Mouse (Mus musculus) embryo, embryonic 9.5 days (tissue): ENCODE measurements around the gene Plcl1.
"Not testable (repeated sequence)": the region's sequence is repeated elsewhere in the genome, so short reads cannot be mapped to it uniquely, and the experiment has no call there.

Experiments
- DNase-seq: peaks from one replicate; pipeline ENCODE4 v3.0.0-alpha.2; 2017; ENCODE audit errors: extremely low spot score

Plcl1 gene

DNA sequence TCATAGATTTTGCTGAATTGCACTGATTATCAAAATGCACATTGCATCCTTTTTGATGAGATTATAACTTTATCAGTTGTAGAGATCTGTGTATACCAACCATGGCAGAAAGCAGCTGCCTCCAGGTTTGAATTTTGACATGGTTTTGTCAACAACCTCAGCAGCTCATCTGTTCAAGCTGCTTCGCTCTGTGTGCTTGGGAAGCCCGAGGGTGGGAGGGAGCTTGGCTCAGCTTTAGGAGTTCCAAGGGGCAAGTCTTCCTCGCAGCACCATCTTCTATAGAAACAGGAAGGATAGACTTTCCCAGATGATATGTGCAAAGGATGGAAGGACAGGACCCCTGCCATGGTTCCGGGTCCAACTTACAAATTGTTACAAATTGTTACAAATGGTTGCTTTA, 32.9 kb downstream of the Plcl1 start:
- DNase-seq: no peak

DNA sequence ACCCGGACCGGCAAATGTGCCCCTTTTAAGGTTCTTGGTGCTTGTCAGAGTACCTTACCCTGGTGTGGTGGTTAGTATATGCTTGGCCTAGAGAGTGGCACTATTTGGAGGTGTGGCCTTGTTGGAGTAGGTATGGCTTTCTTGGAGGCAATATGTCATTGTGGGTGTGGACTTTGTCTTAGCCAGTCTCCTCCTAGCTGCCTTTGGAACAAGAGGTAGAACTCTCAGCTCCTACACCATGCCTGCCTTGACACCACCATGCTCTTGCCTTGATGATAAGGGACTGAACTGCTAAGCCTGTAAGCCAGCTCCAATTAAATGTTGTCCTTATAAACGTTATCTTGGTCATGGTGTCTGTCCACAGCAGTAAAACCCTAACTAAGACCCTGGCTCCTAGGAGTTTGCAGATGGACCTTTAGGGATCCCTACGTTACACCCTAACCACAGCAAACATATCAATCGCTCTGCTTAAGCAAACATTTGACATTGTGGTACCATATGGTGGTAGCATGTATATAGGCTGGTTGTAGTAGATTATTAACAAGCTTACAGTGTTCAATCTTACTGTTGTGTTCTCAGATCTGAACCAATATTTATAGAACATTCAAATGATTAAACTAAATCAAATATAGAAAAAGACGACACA, 39.4 kb downstream of the Plcl1 start:
- no peak for DNase-seq

DNA sequence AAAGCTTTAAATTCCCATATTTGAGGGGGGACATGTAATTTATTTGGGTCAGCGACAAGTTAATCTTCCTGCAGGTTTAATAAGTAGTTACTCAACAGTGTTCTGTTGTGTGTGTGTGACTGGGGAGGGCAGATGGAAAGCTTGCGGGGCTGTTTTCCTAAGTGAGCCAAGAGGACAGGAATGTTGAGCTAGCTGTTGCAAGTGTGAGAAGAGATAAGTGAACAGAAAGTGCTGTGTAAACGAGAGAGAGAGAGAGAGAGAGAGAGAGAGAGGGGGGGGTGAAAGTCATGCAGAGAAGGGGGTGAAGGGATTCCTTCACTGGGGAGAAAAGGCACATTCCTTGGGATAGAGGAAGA, 39.9 kb downstream of the Plcl1 start:
- no peak for DNase-seq

DNA sequence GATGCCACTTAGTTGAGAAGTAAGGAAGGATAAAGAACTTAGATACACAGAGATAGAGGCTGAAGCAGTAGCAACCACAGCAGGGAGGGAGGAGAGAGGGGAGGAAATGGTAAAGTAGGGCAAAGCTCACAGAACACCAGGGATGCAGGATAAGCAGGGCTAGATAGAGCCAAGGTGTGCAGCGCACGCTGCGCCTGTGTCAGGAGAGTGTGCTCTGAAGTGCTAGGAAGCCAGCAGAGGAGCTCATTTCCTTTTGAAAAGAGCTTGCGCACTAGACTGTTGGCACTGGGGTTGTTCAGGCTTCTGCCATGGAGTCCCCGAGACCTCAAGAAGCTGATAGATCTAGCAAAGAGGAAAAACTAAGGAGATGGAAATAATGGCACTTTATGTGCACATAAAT, 40.6 kb downstream of the Plcl1 start:
- DNase-seq: no peak

DNA sequence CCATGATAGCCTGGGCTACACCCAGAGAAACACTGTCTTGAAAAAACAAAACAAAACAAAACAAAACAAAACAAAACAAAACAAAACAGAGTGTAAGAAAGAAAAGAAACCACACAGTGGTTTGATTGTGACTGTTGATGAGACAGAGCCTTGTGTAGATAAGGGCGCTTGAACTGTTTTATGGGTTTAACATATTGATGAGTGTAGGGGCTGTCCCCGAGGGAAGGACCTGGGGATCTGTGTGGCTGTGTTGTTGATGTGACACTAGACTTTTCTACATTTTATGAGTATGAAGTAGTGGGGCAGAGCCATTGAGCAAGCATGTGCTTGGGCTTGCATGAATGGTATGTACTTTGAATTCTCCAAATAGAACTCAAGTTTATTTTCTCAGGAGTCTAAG, 41.2 kb downstream of the Plcl1 start:
- DNase-seq: no peak

DNA sequence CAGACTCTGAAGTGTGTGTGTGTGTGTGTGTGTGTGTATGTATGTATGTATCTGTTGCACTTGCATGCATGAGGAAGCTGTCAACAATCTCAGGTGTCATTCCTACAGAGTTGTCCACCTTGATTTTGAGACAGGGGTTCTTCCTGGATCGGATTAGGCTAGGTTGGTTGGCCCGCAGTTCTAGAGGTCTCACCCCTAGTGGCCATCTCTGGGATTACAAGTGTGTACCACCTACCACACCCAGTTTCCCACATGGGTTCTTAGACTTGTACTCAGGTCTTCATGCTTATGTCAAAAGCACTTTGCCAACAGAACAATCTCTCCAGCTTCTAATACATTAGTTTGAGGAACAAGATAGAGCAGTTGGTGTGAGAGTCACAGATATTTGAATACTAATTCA, 41.9 kb downstream of the Plcl1 start:
- DNase-seq: no peak

DNA sequence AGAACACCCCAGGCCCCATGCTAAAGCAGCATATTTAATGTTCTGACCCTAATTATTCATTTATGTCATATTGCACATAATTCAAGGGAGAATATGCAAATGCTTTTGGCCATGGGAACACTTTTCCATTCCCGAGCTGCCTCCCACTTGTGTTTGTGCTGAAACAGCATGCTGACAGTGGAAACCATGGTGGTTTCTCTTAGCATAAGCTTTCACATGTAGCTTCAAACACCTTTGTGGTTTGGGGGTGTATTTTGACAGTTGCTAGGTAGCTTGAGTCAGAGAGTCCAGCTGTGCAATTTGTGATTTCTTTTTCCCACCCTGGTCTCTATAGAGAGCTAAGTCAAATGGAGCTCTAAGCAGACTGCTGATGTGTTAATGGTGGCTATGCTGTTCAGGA, 42.4 kb downstream of the Plcl1 start:
- no peak for DNase-seq

DNA sequence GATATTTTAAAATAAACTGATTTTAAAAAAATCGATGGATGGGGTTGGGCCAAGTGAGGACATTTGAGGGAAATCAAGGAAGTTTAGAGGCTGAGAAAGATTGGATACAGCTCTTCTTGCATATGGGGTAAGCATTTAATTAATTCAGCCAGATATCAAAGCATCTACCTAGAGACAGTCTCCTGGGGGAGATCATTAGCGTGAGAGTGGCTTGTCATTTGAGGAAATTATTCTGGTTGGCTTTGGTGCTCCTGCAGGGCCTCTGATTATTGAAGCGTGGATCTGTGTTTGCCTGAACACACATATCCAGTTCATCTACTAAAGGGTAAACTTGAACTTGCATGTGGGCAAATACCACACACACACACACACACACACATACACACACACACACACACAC, 44.1 kb downstream of the Plcl1 start:
- no peak for DNase-seq

DNA sequence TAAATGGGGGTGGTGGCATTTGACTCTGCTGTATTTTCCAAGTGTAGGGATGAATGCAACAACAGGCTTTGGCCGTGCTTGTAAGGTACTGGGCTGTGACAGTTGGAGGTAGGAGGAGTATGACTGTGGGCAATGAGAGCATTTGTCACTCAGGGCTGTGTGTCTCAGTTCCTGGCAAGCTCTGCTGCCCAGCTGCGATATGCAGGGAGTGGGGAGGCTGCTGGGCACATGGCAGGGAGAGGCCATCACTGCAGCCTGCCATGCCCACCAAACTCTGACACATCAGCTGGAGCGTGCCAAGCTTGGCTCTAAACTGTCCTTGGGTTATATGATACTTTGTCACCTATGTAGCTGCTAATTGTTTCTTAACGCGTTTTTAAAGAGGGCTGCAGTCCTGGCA, 48.4 kb downstream of the Plcl1 start:
- DNase-seq: no peak

DNA sequence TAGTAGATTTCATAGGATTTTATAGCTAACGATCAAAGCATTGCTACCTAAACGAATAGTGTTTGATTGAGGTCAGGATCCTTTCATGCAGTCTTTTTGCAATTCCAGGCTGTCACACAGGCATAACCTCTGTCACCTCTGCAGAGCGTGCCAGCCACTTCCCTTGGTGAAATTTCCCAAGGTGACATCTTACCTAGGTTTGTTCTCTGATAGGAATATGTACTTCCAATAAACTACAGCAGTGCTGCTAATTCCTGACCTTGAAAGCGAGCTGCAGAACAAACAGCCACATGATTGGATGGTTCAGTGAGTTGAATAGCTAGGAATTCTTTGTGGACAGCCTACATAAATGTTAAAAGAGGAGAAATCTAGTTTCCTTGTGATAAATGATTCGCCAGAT, 56.6 kb downstream of the Plcl1 start:
- no peak for DNase-seq

DNA sequence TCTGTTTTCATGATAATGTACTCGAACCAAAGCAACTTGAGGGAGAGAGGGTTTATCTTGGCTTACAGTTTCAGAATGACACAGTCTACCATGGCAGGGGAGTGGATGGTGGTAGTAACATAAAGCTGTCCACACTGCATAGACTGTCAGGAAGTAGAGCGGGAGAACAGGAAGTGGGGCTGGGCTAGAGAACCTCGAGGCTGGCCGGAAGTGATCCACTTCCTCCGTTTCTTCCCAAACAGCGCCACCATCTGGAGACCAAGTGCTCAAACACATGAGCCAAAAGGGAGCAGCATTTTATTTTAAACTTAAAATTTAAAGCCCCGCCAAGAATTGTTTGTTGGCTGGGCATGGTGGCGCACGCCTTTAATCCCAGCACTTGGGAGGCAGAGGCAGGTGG, 68.0 kb downstream of the Plcl1 start:
- no peak for DNase-seq

DNA sequence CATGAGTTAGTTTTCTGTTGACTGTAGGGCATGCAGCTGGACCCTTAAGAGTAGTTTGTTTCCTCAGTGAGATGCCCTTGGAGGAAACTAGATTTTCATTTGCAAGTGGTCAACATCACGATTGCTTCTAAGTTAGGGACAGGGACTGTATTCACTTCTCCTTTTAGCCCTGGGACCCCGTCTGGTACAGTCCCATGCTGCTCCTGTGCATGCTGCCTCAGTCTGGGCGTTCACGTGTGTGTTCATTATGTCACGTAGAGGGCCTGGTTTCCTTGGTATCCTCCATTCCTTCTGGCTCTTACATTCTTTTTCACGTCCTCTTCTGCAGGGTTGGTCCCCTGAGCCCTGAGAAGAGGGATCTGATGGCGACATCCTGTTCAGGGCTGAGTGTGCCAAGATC, 69.3 kb downstream of the Plcl1 start:
- no peak for DNase-seq

DNA sequence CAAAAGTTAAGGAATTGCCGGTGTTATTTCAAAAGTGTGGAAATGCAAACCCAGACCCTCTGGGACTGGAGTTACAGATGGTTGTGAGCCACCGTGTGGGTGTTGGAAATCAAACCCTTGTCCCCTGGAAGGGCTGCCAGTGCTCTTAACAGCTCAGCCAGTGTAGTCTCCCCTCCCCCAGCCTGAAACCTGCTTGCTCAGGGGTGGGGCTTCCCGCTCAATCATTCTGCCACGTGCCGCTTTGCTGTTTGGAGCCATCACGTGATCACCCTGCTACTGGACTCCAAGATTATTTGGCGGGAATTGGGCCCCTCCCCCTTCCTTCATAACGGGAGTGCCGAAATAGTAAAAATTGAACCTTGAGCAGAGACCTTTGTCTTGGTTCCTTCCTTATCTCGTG, 81.7 kb downstream of the Plcl1 start:
- not testable (repeated sequence) for DNase-seq

DNA sequence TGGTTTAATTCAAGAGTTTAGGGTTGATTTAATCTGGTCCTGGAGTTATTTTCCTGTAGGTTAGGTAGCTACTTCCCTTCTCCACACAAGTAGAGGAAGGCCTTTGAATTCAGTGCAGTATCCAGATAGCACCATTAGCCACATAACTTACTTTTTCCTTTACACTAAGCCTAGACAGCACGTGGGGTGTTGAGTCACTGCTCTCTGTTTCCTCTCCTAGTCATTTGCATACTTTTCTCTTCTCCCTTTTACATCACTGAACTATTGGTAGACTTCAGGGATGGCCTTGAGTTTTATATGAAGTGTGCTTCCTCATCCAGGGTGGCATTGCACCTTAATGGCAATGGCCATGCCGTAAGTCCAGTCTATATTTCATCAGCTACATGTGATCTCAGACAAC, 82.5 kb downstream of the Plcl1 start:
- no peak for DNase-seq

DNA sequence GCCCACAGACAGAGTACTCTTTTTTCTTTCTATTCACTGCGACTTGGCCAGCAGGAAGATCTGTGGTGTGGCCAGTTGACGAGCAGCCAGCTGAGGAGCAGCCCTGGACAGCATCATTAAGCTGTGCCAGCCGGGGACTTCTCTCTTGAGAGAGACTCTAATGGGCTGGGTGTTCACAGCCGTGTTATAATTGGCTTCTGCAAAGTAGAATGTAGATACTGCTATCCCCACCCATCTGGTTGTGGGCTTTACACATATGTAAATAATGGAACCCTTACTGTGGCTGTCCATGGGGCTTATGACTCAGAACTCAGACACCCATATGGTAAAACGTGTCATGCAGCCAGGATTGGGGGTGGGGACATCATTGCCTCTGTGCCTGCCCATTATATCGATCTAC, 83.6 kb downstream of the Plcl1 start:
- DNase-seq: no peak

DNA sequence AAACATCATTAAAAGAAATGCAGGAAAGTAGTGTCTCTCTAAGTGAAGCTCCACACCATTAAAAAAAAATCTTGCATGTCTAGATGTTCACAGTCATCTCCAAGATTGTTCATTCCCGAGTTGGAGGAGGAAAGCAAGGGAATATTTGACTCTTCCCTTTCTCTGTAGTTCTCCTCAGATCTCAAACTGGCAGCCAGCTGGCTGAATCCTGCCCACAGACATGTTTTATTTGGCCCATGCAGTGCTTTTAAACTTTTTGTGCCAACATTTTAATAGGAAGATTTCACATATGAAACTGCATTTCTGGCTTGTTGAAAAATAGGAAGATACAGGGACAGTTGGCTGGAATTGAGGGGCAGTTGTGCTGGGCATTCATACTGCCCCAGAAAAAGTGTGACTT, 94.2 kb downstream of the Plcl1 start:
- no peak for DNase-seq

DNA sequence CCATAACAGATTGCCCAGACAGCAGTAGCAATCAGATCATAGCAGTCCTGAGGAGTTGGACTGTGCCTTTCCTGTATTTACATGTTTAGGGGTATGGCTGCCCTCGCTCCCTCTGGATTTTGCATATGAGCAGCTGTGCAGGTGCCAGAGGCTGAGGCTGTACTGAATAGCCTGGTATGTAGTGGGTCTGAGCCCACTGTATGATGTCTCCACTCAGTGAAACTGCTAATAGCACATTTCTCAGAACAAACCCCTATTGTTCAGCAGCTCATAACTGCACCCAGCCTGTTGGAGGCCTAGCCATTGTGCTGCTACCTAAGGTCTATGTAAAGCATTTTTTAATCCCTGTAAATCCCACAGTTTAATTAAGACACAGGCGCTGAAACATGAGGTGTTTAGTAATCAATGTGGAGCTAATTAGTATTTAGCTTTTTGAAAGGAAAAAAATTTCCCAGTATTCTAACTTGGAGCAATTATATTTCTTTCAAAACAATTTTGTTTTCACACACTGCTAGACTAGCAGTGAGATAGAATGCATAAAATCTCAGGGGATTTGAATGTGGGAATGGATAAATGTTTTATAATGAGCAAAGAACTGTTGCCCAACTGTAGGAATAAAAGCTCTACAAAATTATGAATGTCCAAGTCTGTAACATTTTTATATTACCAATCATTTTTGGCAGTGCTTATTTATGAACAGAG, 95.4 kb downstream of the Plcl1 start:
- DNase-seq: no peak

DNA sequence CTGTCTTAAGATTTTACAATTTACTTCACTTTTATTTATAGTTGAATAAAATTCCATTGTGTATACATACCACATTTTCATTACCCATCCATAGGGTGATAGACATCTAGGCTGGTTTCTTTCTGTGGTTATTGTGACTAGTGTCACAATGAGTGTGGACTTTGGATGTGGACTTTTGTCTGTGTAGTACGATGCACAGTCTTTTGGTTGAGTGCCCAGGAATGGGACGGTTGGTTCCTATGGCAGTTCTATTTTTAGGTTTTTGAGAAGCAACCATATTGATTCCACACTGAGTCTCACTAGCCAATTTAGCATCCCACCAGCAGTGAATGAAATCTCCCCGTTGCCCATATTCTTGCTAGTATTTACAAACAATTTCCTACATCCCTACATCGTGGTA, 100.1 kb downstream of the Plcl1 start:
- no peak for DNase-seq

DNA sequence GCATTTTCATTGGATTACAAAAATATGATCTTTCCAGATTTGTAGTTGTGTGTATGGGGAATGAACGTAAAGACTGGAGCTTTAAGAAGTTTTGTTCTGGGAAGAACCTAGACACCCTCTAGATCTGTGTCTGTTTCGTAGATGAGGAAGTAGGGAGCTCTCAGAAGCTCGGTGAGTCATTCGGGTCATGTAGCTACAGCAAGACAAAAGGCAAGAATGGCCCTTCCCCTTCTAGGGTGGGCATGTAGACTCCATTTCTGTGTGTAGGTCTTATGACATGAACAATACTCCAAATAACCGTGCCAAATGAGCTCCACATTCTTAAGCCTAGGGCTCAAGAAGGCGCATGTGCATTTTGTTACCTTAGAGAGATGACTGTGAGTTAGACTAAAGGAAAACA, 101.3 kb downstream of the Plcl1 start:
- DNase-seq: no peak

DNA sequence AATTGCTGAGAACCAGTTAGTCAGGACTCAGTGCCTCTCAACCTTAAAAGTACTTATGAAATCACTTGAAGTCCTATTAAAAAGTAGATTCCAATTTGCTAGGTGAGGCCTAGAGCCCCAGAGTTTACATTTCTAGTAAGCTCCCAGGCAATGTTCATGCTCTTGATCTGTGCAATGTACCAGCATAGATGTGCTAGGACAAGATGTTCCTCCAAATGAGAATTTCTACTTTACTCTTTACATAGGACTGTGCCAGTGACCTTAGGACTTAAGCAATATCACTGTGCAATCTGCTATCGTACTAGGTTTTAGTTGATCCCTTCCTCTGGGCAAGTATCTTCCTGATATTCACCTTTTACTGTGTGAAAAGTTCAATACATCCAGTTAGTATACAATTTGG, 103.9 kb downstream of the Plcl1 start:
- no peak for DNase-seq

DNA sequence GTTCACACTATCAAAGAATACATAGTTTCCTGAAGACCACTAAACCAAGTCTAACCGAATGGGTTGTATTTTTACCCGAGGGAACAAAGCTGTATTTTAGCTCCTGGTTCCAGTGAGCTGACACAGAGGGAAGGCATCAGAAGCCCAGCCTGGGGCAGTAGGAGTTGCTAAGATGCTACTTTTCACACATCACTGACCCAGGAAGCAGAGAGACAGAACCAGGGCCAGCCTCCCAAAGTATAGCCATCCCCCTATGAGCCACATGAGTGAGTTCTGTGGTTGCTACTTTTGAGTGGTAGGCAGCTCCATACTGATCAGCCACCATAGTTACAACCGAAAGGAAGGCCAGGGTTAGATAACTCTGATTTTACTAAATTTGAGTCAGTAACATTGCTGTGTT, 106.4 kb downstream of the Plcl1 start:
- DNase-seq: no peak

DNA sequence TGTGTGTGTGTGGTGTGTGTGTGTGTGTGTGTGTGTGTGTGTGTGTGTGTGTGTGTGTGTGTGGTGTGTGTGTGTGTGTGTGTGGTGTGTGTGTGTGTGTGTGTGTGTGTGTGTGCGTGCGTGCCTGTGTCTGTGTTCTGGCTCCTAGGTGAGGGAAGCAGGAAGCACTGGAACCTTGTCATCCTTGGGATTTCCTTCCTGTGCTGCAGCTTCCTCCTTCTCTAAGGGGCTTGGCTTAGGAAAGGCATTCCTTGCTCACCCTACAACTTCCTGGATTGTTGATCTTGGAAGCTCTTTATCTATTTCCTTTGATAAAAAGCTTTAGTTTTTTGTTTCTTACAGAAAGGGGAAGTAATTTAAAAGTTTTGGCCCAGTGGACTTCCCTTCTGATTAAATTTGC, 107.1 kb downstream of the Plcl1 start:
- not testable (repeated sequence) for DNase-seq

DNA sequence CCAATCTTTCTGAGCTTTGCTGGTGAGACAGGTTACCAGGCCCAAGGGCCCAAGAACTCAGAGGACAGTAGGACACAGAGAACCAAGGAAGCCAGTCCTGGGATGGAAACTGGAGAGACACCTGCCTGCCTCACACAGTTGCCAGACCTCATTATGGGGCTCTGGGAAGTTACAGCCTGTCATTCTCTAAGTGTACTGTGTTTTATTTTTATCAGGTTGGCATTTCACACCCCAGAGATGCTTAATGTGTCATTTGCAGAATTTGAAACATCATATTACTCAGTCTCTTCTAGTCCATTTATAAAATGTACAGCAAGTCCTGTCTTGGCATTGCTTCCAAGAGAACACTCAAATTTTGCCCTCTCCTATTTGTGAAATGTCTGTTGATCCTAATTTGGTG, 111.5 kb downstream of the Plcl1 start:
- DNase-seq: no peak

DNA sequence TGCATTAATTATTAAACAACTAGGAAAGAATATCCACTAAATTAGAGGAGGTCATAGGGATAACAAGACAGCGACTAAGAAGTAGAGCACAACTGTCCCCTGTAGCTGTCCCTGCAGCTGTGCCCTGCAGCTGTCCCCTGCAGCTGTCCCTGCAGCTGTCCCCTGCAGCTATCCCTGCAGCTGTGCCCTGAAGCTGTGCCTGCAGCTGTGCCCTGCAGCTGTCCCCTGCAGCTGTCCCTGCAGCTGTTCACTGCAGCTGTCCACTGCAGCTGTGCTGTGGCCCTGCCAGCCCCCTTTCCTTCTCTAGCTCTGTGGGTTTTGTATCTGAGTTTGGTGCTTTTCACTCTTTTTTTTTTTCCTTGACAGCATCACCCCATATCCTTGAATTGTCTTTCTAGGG, 118.2 kb downstream of the Plcl1 start:
- DNase-seq: no peak
